Mouse (Mus musculus) MN1 (cell line): Measurements from ENCODE around the gene Ccnjl.

Experiments
- DNase-seq: peaks from one replicate; pipeline ENCODE4 v3.0.0-alpha.2; 2016; ENCODE audit warnings: low spot score

Gene Ccnjl

DNA sequence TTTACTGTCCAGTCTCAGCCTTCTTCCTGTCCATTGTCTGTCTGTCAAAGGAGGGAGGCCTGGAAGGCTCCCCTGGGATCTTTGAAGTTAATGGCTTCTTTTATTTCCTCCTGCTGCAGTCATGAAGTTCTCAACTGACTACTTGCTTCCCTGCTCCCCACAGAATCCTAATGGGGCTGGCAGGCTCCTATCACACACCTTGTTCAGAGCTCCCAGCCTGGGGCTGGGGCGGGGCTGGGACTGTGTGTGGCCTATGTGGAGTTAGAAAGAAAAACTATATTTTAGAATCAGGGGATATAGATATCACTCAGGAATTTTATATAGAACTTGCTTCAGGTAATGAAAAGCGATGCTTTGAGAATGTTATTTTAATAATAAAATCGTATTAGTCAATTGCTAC is 8.1 kb upstream of the Ccnjl start:
- no peak for DNase-seq

DNA sequence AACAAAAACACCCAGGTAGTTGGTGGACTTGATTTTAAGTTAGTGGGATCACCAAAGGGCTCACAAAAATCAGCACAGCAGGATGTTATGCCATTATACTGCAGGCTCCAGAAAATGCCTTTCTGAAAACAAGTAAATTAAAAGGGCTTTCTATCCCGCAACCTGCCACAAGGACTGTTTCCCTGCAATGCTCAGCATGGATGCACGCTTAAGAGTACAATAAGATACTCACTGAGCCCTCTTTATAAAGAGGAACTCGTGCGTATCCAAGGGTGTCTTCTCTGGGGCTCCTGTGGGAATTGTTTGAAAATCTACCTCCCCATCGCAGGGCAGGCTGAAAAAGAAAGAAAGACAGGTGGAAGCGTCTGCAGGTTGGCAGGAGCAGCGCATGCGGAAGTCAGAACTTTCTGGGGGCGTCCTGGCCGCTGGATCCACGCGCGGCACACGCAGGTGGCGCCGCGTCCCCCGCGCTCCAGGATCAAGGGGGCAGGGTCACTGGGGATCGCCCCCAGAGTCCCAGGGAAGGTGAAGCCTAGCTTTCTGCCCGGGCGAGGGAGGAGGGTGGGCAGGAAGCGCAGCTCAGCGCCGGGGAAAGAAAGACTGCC is 404 bp upstream of the Ccnjl start:
- peak; percentile 82 for DNase-seq

DNA sequence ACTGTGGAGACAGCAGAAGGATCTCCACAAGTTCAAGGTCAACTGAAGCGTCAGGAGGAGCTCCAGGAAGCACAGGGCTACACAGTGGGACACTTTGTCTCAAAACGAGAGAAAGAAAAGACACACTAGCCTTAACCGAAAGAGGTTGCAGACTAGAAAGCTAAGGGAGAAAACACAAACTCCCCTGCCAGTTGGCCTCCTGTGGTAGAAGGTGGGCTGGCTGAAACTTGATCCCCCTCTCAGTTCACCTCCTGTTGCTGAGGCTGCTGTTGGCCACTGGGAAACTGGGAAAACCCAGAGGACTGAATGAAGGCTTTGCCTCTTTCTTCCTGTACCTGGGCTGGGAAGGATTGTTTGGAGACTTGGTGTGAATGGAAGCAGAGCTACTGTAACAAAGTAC is 1.5 kb downstream of the Ccnjl start:
- no peak for DNase-seq

DNA sequence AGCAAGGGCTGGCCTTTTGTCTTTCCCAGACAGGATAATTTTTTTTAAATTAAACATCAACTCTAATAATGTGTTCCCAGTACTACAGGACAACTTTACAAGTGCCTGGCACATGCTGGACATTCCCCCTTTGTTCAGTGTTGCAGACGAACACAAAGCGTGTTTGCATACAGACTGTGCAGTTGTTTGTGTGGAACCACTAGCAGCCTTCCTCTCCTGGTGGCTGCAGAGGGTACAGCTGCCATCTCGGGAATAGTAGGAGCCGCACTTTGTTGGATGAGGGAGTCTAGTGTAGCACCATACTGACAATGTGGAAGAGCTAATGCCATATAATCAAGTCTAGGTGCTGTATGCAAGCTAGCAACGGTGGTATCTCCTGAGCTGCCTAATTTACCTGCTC is 3.0 kb downstream of the Ccnjl start:
- DNase-seq: no peak

DNA sequence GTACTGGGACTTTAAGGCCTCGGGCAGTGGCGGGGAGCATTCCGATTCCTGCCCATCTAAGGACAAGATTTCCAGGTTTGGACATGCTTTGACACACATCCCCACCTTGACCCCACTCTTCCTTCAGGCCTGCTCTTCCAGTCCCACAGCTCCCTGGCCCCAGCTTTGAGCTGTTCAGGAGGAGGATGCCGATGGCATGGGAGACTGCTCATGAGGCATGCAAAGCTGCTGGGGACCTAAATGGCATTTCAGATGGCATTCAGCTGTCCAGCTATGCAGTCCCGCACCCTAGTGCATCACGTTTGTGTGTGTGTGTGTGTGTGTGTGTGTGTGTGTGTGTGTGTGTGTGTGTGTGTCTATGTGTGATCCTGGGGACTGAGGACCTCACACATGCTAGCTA is 8.5 kb downstream of the Ccnjl start:
- DNase-seq: no peak

DNA sequence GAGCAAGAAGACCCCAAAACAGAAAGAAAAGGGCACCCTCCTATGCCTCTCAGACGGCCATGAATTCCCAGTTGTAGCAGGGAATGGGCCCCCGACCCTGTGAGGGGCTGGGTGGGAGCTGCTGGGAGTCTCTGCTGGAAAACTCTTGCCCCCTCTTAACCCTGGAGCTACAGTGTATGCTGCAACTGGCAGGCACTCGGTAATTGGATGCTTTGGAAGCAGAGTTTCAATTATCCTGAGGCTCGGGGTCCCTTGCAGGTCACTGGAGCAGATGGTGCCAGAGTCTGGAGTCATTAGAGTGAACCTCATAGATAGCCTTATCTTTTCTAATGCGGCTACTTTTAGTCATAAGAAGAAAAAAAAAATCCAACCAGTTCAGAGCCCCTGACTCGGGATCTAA is 11.3 kb downstream of the Ccnjl start:
- peak; percentile 59 for DNase-seq

DNA sequence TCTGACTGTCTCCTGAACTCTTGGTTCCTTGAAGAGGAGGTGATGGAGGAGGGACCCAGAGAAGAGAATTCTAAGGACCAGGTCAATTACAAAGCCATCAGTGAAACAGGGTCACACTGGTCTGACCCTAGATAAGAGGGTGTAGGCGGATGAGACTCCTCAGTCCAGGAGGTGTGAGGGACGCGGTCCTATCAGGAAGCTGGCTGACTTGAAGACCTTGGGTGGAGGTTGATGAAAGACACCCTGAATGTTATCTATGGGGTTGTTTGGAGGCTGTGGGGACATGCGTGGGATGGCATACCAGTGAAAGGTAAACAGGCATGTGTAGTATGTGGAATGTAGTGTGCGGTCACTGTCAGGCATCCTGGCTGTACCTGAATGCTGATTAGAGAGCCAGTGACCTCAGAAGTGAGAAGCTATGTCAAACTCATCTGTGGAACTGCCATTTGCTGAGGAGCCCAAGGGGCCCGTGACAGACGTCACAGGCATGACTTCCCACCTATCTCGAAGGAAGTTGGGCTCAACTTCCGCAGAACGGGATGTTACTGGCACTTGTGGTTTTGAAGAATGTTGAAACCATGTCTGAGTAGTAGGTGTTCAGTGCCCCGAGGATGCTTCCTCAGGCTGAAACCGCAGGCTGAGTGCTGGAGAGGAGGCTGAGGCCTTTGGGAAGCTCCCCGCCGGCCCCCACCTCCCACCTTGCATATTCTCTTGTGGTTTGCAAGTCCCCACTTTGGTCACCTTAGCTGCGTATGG is 15.3 kb downstream of the Ccnjl start:
- DNase-seq: no peak

DNA sequence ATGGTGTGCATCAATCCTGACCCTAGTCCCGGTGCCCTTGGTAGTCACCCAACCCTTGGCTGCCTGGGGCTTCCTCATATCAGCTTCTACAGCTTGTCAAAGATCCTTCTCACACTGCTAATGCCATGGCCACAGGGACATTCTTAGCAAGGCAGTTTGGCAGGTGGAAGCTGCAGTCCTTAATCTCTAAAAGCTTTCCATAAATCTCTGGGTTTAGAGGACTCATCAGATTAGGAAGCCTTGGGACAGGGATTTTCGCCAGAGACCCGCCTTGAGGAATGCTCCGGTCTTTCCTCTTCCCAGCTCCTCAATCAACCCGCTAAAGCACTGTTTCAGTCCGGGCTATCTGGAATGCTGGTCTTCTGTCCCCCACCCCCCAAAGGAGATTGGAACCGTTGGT is 16.2 kb downstream of the Ccnjl start:
- no peak for DNase-seq

DNA sequence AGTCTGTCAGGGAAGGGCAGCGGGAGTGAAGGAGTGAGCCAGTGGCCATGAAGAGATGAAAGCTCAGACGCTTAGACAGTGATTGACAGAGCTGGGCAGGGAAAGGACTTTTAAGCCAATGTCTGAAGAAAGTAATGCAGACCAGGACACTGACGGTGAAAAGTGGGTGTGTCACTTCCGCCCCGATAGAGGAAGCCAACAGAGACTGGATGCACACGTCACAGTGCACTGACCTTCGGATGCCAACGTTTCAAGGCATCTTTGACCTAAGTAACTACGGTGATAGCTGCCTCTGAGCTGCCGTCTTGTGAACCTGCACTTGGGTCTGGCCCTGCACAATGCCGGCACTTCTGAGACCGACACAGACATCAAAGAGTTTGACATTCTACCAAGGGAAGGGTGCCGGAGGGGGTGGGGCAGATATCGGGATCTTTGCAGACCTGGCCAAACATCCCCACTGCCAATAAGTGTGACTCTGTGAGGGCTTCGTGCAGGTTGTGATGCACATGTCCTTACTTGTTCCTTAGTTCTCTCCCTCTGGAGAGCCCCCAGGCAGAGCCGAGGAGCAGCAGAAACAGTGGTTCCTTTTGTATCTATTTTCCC is 17.4 kb downstream of the Ccnjl start:
- no peak for DNase-seq

DNA sequence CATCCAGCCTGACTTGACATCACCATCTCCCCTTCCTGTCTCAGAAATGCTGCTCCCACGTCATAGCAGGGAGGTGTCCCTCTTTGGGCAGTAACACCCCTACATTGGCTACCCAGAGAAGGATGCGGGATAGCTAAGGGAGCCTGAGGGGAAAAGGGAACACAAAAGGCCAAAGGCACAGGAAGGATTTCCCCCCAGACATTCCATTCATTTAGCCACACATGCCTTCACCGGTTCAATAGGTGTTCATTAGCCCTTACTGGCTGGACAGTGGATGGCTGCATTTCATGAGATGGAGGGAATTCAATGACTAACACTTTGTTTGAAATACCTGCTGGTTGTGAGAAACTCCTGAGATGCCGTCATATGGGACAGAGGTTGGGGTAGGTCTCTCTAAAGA is 18.1 kb downstream of the Ccnjl start:
- no peak for DNase-seq

DNA sequence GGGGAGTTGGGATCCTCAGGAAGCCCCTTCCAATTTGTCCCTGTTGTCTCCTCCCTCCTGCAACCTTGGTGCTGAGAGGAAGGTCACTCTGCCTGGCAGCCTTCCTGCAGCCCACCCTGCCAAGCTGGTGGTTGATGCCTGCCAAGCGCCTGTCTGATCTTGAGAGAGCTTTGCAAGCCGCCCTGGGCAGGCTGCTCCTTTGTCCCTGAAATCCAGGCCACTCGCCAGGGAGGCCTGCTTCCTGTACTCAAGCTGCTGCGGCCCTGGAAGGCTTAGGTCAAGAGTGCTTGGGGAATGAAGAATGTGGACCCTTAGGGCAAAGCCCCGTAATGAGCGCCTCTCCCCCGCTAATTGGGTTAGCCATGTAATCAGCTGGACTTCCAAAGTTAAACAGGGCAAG is 19.6 kb downstream of the Ccnjl start:
- DNase-seq: peak; percentile 77

DNA sequence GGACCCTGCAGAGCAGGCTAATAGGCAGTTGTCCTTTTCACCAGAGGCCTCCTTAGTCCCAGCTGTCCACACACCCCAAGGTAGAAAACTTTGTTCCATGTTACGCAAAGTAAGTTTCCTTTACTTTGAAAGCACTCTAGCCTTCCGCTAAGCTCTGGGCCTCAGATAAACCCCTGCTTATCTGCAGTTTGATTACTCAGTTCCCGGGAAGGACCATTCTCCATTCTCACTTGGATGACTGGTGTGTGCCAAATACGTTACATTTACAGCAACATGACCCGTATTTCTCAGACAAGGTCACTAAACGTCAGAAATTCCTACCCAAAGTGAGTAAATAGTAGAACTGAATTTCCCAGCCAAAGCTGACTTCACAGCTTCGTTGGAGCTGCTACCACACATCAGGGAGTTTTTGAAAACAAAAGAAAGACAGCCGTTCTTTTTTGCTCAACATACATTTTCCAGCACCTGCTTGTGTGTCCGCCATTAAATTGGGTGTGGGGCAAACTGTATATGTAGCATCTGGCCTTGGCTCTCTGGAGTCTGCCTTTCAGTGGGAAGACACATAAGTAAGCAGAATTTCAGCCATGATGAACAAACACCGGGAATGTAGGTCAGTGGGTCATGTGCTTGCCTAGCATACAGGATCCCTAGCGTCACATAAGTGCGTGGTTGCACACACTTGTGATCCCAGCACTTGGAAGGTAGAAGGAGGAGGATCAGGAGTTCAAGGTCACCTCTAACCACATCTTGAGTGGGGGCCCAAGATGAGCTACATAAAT is 20.3 kb downstream of the Ccnjl start:
- no peak for DNase-seq

DNA sequence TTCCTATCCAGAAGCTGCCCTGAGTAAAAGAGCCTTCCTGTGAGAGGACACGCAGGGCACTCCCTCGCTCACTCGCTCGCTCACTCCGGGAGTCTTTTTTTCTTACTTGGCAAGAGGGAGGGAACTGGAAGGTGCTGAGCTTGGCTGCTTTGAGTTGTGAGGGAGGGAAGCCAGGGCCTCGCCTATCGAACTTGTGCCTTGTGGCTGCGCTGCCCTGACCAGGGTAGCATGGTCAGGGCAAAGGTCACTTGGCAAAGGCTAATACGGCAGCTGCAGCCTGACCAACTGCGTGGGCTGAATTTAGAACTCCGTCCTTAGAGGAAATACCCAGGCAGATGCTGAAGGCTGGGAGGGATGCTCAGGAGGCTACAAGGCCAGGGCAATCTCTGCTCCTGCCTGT is 21.1 kb downstream of the Ccnjl start:
- peak; percentile 43 for DNase-seq

DNA sequence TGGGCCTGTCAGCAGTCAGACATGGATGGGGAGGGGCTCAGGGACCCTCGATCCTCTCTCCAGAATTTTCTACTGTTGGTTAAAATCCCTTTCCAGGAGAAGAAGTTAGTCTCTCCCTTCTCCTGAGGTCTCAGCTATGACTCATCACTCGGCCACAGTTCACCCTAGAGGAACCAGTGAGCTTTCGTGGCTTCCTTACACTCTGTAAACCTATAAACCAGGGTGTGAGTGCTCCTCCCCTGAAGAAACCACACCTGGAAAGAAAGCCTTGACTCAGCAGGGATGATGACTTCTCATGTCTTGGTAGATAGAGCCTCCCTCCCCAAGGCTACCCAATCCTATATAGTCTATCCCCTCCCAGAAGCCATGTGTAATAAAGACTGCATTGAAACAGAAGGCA is 23.2 kb downstream of the Ccnjl start:
- DNase-seq: no peak

DNA sequence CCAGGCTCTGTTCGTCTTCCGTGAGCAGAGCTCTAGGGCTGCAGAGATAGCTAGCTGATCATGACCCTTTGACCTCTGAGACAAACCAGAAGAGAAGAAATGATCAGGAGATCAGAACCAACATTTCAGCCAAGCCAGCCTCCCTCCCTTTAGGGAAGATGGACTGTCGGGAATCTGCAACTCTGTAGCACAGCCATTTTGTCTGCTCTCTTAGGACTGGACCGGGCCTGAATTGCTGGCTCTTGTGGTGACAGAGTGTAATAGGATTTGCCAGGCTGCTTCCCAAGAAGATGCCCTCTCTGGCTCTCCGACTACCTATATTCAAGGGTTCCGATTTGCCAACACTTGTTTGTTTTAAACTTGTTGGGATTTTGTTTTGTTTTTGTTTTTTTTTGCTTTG is 24.1 kb downstream of the Ccnjl start:
- DNase-seq: no peak

DNA sequence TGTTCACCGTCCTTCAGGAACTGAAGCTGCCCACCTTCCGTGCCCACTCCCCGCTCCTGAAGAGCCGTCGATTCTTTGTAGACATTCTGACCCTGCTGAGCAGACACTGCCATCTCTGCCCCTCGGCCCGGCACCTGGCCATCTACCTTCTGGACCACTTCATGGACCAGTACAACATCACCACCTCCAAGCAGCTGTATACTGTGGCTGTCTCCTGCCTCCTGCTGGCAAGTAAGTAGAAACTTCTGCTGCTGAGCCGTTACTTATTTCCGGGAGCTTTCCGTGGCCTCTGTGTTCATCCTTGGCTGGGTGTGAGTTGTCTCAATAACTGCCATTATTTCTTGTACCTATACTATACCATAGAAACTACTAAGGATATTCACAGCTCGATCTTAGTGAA is 28.0 kb downstream of the Ccnjl start:
- no peak for DNase-seq

DNA sequence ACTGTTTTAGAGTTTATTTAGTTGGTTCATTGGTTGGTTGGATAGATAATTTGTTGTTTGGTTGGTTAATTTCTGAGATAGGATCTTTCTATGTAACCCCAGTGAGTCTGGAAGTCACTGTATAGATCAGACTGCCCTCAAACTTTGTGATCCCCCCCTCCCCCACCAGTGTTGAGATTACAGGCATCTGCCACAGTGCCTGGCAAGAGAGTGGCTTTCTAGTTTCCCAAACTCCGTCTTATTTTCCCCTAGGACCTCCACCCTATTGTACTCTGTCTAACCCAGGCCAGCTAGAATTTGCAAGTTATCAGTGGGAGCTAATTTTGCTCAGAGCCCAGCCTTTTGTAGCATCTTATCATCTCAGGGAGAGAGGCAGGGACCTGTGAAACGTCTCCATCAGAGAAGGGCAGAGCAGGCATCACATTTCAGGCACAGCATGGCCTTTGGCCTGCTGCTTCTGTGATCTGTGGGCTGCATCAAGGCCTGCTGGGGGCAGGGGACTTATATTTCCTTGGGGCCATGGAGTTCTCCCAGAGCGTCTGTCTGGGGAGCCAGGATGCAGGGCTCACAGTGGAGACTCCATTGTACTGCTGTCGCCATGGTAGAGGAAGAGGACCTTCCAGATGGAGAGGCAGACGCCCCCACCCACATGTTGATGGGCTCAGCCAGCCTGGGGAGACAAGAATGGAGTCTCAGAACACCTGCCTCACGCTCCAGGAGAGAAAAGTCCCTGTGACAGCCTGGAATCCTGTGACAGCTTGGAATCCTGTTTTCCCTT is 31.1 kb downstream of the Ccnjl start:
- DNase-seq: no peak

DNA sequence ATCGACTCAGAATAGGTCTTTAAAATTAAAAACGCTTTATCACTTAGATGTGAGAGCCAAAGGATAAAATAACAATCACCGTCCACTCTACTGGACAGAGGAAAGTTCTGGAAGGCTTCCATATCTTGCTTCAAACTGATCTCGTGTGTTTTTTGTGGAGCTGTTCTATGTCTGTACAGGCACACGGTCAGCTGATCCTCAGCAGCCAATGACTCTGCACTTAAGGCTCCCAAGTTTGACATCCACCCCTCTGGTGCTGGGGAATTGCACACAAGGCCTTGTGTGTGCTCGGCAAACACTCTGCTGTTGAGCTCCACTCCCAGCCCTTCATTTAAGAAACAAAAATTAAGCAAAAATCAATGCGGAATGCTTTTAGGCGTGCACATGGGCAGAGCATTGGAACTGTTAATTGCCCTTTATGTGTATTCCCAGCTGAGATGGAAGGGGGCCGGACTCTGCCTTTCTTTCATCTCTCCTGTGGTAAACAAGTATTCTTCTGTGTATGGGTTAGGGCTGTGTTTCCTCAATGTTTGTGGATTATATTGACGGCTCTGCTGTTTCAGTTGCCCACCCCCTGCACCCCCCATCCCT is 35.2 kb downstream of the Ccnjl start:
- peak; percentile 68 for DNase-seq

DNA sequence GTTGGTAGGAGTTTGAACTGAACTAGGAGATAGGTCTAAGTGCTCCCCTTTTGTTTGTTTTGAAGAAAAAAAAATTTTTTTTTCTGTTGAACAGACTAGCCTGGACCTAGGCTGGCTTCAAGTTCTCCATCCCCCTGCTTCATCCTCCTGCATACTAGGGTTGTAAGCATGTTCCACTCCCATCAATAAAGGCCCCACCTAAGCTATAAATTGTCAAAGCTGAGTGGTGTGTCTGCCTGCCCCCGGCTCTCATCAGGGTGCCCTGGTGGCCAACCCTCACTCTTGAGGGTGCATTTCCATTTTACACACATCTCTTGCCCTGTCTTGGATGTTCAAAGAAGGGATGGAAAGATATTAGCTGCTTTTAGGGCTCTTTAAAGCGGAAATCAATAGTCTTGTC is 36.8 kb downstream of the Ccnjl start:
- no peak for DNase-seq

DNA sequence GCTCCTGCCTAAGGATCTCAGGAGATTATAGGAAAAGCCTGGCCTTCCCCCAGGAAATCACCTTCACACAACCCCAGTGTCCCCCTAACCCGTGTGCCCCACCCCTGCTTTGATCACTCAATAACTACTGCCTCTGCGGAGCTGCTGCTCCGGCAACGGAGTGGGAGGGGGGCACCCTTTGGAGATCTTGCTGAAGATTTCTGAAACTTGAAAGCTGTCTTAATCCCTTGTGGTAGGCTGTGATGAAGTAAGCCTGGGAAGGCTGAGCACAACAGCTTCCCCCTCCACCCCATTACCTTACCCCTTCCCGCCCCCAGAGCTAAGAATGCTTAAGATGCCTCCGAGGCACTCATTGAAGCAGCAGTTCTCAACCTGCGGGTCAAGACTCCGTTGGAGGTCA is 37.3 kb downstream of the Ccnjl start:
- DNase-seq: no peak

DNA sequence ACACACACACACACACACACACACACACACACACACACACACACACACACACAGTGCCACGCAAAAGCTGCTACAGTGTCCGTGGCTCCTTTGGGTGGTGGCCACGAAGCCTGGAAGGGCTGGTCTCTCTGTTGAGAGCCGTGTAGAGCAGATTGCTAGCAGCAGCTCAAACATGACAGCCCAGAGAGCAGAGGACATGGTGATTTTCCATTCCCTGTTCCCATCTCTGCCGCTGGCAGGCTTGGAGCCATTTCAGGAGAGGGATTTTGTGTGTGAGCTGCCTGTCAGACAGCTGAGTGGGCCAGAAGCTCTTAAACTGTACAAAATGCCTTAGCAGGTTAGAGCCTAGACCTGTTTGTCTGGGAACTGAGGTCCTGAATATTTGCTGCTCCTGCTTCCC is 38.1 kb downstream of the Ccnjl start:
- no peak for DNase-seq

DNA sequence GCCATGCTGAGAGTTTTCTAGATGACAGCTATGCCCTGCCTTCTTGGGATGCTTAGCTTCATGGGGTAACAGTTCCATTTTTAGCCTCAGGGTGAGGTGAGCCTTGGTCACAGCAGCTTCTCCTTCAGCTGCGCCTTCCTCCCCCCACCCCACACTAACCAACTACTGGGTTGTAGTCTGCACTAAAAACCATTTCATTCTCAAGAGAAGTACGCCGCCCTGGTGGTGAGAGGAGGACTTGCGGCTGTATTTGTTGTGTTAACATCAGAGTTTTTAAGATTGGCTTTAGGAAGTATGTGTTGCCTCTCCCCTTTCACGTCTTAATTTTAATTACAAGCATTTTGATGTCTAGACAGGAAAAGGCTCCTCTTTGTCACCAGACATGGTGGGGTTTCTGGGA is 39.7 kb downstream of the Ccnjl start:
- peak; percentile 69 for DNase-seq
